Mouse (Mus musculus): ENCODE data around the gene Rac2.

- TF ChIP-seq POLR2A (IDR thresholded peaks at IDR 0.05; ENCODE audit: low read depth, low read length) = no peak
- TF ChIP-seq CTCF (IDR thresholded peaks at IDR 0.05; ENCODE audit: extremely low read depth, insufficient read length, insufficient replicate concordance, low read depth, low read length) = no peak
These were observed 31.7 kb upstream of the Rac2 start for GRCm38 (mm10) chr15:78604255-78604654.
